Mouse (Mus musculus) small intestine, adult 2 months (tissue): ENCODE measurements at regions not wholly inside any gene's neighbourhood (a gene's known extent, or its start where the extent isn't known, plus 50 kb on each side); places are given as distances from the start of the nearest gene placed in this dataset.

Source experiments
- CTCF ChIP-seq: fragments of 200-500 bp; IDR thresholded peaks from 2 replicates; pipeline ENCODE4 v1.5.1; 2012; ENCODE audit warnings: low read depth, mild to moderate bottlenecking, control low read depth, inconsistent platforms, low read length, moderate library complexity, mixed read lengths; ENCODE audit not compliant: insufficient replicate concordance, insufficient read length; ENCODE audit errors: extremely low read depth
- POLR2A ChIP-seq: fragments of 200-500 bp; IDR thresholded peaks from 2 replicates; pipeline ENCODE4 v1.6.1; 2012; ENCODE audit warnings: low read depth, mild to moderate bottlenecking, control low read depth, inconsistent platforms, low read length, moderate library complexity

GRCm38 (mm10) chr15:31166543-31167105 lies 57.5 kb upstream of the Dap start:
- TF ChIP-seq POLR2A (no peak), CTCF (no peak)
